Mouse (Mus musculus): ENCODE data around the gene Cd248.

- no peak for TF ChIP-seq CTCF (IDR thresholded peaks at IDR 0.05; ENCODE audit: control insufficient read depth, insufficient read depth, low read length)
- no peak for TF ChIP-seq POLR2A (IDR thresholded peaks at IDR 0.05; ENCODE audit: borderline replicate concordance, control insufficient read depth, low read depth, low read length)
These were observed 28.4 kb upstream of the Cd248 start for GRCm38 (mm10) chr19:5039301-5040114.
